Mouse (Mus musculus) ES-E14 (cell line): ENCODE measurements at regions not wholly inside any gene's neighbourhood (a gene's known extent, or its start where the extent isn't known, plus 50 kb on each side); places are given as distances from the start of the nearest gene placed in this dataset.

Experiments used
- CHD2 ChIP-seq: IDR thresholded peaks from 2 replicates; pipeline ENCODE4 v1.6.1; 2014; ENCODE audit warnings: mild to moderate bottlenecking, low read depth, low read length, inconsistent platforms
- MAFK ChIP-seq: IDR thresholded peaks from 2 replicates; pipeline ENCODE4 v1.6.1; 2014; ENCODE audit warnings: mild to moderate bottlenecking, low read depth, low read length, inconsistent platforms; ENCODE audit not compliant: insufficient read depth
- ZC3H11A ChIP-seq: IDR thresholded peaks from 2 replicates; pipeline ENCODE4 v1.6.1; 2012; ENCODE audit warnings: low read depth, mild to moderate bottlenecking, inconsistent platforms, low read length, borderline replicate concordance

- TF ChIP-seq MAFK (no peak), ZC3H11A (no peak), CHD2 (no peak)
These were observed 255.0 kb upstream of the BC052040 start for GRCm38 (mm10) chr2:115326526-115326925.
